Mouse (Mus musculus): ENCODE data around the gene Kdm2b.

Gene Kdm2b

DNA sequence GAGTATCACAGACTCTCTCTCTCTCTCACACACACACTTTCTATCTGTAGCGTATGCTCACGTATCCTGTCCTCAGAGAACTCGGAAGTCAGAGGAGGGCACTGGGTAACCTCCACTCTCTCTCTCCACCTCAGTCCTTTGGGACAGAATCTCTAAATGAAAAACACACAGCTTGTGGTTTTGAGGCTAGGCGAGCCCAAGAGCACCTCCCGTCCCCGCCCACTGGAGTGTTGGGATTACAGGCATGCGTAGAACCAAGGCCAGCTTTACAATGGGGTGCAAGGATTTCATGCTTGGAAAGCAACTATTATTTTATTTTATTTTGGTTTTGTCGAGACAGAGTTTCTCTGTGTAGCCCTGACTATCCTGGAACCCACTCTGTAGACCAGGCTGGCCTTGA is 67.7 kb downstream of the Kdm2b start:
- no peak for DNase-seq

DNA sequence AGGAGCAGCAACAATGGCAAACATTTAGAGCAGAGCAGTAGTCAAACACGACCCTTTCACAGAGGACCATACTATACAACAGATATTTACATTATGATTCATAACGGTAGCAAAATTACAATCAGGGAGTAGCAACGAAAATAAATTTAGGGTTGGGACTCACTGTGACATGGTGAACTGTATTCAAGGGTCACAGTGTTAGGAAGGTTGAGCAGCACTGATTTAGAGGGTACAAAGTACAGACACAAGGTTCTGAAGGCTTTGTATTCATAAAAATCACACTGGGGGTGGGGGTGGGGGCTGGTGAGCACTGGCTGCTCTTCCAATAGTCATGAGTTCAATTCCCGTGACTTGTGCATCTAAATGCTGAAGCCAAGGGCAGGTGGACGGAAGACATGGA is 69.1 kb downstream of the Kdm2b start:
- no peak for DNase-seq

DNA sequence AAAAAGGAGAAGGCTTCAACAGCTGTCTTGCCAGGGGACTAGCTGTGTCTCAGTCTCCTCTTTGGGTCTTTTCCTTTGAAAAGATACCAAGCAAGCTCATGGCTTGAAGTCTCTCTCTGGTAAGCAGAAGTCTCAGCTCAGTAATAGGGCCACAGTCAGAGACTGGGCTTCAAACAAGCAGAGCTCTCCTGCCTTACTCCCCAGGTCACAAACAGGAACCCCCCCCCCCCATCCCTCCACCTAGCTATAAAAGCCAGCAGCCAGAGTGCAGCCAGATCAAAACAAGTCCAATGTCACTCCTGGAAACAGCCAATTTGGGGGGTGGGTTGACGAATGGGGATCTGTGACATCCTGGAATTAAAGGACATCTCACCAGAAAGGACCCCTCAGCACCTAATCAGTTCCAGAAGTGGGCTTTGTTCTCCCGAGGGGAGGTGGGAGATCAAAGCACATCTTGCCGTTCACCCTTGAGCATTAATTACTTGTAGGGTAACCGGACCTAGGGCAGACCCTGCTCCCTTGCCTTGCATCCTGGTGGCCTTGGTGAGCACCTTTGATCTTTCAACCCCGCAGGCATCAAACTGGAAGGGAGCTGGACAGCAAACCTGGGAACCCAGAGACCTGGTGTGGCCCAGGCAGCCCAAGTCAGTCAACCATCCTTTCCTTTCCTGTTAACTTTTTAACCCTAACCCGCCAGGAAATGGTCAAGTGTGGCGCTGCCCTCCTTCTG is 71.5 kb downstream of the Kdm2b start:
- DNase-seq: no peak

DNA sequence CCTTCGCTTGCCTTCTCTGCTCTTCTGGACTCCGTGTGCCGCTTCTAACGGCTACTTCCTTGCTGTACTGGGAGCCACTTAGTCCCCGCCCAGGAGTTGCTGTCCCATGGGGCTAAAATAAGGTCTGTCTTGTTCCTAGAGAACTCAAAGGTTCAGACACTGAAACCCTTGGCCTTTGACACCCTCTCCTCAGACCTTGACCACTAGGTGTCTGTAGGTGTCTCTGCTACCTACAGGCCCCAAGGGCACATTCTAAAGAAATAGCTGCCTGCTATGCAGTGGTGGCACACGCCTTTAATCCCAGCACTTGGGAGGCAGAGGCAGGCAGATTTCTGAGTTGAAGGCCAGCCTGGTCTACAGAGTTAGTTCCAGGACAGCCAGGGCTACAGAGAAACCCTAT is 73.5 kb downstream of the Kdm2b start:
- DNase-seq: no peak

DNA sequence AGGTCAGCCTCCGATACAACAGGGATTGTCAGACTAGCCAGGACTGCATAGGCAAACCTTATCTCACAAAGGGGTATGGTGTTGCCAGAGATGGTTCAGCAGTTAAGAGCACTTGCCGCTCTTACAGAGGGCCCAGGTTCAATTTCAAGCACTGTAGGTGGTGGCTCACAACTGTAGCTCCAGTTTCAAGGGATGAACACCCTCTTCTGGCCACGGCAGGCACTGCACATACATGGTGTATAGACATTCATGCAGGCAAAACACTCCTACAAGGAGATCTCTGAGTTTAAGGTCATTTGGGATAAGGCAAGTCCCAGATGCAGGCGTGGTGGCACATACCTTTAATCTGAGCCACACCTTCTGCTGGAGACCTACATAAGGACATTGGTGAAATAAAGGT is 76.8 kb downstream of the Kdm2b start:
- no peak for DNase-seq

DNA sequence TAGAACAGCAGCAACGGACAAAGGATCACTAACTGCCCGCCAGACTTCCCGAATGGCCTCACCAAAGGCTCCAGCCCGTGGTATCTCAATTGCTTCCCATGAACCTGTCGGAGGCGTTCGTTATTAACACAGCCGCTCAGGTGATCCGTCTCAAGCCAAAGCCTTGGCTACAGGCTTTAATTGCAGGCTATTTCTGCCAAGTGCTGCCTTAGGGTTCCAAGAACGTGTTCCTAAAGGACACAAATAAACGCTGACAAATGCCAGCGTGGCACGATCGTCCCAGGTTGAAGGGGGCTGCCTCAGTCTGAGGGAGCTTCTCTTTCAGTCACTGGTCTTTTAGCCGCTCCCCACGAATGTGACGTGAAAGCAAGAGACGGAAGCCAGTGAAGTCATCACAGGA is 80.1 kb downstream of the Kdm2b start:
- DNase-seq: peak; percentile 56

GRCm38 (mm10) chr5:122908001-122908400 is 81.6 kb downstream of the Kdm2b start:
- no peak for DNase-seq

DNA sequence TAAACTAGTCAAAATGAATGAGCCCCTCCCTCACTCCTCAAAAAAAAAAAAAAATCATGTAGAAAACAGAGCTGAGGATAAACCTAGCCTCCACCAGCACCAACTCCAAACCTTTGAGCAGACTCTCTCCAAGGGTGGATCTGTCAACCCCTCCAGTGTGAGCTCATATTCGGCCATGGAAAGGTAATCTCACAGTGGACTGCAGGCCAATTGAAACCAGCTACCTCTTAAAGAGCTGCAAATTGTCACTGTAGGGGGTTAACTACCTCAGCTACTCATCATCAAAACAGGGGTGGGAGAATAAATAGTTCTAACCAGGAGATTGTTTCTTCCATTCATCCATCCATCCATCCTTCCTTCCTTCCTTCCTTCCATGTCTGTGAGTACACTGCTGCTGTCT is 82.4 kb downstream of the Kdm2b start:
- DNase-seq: no peak

DNA sequence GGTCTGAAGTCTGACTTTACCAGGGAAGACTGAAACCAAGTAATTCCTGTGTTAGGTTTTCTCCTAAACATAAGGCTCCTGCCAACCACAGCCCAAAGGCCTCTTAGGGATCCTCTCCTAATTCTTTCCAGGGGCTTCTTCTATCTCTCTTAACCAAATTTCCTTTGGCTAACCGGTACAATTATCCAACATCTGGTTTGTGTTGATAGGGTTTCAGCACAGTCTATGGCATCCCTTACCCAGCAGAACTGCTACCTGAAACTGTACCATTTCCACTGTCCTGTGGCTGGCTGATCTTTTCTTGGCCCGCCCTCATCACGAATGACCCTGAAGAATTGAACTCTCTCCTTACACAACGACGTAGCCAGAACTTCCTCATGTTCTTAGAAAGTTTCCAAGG is 86.5 kb downstream of the Kdm2b start:
- DNase-seq: no peak

DNA sequence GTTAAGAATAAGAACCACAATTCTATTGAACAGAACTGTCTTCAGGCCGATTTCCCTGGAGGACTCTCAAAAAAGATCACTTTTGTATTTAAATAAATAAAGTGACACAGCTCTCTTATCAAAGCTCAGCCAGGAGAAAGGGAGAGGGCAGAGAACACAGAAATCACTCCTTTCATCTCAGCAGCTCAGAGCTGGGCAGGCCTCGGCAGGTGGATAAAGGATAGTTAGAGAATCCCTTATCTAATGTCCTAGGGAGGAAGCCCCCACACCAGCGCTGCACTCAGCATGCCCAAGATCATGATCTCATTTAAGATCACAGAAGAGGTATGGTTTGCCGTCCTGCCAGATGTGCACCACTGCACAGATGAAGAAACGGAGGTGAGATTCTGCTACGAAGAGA is 87.4 kb downstream of the Kdm2b start:
- peak; percentile 29 for DNase-seq

DNA sequence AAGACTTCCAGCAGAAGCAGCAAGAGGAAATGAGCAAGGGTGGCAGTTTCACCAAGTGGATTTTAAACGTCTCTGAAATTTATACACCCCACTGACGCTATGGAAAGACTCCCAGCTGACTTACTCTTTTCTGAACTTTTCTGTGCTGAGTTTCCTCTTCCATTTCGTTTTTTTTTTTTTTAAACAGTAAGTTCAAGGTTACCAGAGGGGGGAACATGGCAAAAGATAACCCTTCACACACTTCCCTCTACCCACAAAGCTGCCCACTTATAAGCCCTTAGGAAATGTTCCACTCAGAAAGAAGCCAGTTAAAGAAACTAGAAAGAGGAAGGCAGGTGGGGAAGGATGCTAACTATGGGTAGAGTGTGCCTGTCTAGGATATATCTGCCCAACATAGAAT is 88.0 kb downstream of the Kdm2b start:
- no peak for DNase-seq

GRCm38 (mm10) chr5:122901179-122901578 is 88.4 kb downstream of the Kdm2b start:
- peak; percentile 28 for DNase-seq

- DNase-seq: peak; percentile 39
Measured at GRCm38 (mm10) chr5:122900558-122901171, 89.0 kb downstream of the Kdm2b start.

DNA sequence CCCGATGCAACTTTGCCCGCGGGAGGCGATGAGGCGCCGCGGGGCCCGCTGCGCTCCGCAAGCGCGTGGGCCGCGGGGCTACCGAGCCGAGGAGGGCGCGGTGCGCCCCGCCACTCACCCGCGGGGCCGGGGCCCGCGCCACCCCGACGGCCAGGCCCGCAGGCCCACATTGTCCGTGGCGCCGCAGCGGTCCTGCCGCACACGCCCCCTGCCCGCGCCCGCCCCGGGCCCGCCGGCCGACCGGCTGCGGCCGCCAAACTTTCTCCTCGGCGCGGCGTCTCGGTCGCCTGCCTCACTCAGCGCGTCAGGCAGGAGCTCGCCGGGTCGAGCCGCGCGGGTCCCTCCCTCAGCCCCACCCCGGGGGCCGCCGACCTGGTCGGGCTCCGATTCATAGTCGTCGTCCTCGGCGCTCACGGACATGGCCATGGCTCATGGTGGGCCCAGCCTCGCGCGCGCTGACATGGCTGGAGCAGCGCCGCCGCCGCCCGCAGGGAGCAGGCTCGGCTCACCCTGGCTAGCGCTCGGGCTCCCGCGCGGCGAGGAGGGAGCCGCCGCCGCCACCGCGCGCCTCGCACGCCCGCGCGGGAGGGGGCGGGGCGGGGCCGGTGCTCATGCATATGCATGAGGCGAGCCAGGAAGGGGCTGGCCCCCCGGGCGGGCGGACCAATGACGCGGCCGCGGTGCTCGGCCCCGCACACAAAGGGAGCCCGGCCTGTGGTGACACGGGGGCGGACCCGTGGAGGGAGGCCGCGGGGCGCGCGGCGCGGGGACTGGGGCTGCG is 89.7 kb downstream of the Kdm2b start:
- peak; percentile 93 for DNase-seq

DNA sequence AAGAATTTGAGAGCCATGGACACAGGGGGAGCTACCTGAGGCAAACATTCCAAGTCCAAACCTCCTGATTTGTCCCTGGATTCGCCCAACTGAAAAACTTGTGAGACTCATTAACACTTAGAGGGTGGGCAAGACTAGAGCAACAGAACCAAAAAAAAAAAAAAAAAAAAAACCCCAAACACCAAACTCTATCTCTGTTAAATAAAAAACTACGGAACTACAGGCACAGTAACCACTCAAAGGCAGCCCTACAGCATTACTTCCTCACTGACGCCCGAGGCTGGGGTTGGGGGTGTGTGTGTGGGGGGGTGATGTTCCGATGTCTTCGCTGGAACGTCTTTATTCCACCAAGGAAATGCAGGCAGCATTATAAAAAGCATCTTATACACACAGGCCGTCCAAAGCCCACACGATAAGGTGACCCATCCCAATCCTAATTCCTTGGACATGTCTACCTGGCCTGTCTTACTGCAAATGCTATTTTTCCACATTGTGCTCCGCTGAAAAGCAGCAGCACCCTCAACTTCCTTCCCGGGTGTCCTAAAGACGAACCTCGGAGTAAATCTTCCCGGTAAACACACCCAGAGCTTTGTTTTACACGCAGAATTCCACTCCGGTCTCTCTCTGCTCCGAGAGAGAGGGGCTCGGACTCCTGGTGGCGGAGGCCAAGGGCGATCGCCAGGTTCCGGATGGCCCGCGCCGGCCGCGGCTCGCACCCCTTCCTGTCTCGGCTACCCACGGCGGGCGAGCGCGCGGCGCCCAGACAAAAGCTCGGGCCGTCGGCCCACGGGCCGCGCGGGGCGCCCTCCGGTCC is 90.5 kb downstream of the Kdm2b start:
- no peak for DNase-seq

DNA sequence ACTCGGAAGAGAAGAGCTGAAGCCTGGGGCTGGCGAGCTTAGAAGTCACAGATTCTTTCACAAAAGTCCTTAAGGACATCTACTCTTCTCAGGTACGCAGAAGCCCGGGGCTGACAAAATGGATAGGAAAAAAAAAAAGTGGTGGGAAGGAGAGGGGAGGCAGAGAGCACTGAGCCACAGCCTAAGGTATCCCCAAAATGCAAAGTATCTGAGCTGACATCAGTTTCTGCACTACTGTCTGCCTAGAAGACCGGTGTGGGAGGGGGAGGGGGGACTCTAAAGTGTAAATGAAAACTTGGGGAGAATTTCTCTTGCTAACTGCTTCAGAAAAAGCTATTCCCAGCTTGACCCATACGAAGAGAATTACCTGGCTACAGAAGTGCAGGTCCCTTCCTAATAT is 91.5 kb downstream of the Kdm2b start:
- no peak for DNase-seq

DNA sequence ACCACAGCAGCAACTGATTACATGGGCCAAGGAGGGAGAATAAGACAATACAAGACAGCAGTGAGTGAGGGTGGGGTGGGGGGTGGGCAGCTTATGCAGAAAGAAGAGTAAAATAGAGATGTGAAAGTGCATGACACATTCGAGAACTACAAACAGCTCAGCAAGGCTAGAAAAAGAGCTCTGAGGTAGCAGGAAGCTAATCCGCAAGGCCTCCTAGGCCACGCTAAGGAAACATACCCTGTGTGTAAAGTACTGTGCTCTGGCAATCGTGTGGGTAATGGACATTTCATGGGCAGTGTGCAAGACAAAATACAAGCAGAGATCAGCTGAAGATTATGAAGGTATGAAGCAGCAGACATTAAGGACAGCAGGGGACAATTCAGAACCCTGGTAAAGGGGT is 94.8 kb downstream of the Kdm2b start:
- DNase-seq: no peak

DNA sequence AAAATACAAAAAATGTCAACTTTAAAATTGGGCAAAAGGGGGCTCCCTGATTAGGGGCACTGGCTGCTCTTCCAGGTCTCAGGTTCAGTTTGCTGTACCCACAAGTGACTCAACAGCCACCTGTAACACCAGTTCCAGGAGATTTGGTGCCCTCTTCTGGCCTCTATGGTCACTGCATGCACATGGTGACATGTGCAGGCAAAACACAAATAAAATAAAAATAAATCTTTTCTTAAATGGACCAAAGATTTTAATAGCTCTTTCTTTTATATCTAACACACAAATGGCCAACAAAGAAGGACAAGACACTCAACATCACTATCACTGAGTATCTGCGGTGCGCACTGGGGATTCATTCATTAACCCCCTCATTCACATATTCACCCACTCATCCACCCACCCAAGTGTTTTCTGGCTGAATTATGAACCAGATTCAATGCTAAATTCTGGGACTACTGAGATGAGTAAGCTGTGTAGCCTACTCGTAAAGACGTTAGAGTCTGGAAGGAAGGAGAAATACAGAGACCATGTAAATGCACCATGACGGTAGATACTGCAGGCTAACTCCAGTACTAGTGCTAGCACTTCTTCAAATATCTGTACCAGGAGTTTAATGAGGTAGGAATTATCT is 95.5 kb downstream of the Kdm2b start:
- DNase-seq: peak; percentile 64

DNA sequence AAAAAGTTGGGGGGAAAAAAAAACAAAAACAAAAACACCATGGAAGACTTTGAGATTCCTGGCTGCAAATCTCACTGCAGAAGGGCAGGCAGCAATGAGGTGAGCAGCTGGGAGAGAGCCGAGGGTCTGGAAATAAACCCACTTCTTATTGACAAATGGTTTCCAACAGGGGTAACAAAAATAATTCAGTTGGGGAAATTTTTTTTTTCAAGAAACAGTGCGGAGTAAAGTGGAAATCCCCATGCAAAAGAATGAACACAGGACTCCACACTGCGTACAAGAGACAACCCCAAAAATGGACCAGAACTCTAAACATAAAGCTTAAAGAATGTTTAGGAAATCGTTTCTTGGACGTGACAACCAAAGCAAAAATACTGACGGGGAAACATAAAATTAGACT is 96.4 kb downstream of the Kdm2b start:
- DNase-seq: no peak

GRCm38 (mm10) chr5:122890396-122890795 is 99.2 kb downstream of the Kdm2b start:
- DNase-seq: no peak

DNA sequence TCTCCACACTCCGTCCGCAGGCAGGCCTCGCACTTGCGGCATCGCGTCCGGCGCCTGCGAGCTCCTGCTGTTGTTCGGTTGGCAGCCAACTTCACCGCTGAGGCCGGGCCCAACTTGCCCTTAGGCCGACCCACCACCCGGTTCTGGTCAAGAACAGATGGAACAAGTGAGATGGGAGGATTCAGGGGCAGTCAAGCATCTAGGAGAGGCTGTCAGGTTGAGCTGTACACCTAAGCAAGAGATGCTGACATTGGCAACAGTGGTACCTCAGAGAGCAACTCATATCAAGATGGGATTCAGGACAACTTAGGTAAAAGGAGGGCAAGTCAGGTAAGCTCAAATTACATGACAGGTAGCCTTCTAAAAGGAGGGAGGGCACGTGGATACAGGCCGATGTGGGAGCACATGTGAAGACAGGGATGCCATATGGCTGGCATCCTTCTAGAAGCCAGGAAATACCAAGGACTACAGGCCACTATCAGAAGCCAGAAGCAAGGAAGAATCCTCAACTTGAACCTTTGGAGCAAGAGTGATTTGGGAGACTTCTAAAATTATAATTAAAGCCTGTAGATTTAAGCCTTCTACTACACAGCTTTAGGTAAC is 100.9 kb downstream of the Kdm2b start:
- peak; percentile 73 for DNase-seq

DNA sequence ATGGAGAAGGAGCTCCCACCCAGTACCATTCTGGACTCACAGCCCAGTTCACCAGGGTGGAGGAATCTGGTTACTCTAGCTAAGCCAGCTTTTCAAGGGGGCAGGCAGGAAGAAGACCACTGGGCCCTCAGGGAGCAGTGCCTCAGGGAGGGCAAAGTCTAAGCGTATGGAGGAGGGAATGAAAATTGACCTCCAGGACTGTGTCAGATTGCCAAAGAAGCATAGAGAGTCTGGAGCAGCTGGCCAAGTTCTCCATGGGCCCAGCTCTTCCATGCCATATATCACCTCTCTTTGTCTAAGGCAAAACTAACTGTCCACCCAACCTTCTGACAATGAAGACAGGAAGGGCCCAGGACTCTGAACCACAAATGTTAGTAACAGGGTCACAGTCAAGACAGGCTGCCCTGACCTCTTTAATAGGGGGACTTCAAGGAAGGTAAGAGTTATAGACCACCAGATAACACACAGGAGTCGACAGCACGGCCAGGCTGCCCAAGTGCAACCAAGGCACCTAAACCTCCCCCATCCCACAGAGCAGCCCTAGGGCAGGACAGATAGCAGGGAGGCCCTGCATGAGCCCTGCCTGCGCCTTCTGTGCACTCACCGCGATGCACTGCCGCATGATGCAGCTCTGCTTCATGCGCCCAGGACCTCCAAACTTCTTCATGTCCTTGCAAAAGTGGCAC is 101.6 kb downstream of the Kdm2b start:
- no peak for DNase-seq

All from cerebellum, adult 9-11 months (tissue).